Mouse (Mus musculus): ENCODE measurements around the gene Acat2.
A peak's percentile ranks its signal among the peaks of the same experiment; 100 is the strongest.
"Not testable (repeated sequence)": the region's sequence is repeated elsewhere in the genome, so short reads cannot be mapped to it uniquely, and the experiment has no call there.

The Acat2 gene

GRCm38 (mm10) chr17:12956664-12957063 is 3.9 kb downstream of the Acat2 start:
- no peak for DNase-seq

GRCm38 (mm10) chr17:12949669-12950068 is 10.9 kb downstream of the Acat2 start:
- DNase-seq = no peak

GRCm38 (mm10) chr17:12942459-12943162 is 17.9 kb downstream of the Acat2 start:
- no peak for DNase-seq

GRCm38 (mm10) chr17:12941543-12942260 is 18.8 kb downstream of the Acat2 start:
- DNase-seq = no peak

GRCm38 (mm10) chr17:12940151-12940805 is 20.3 kb downstream of the Acat2 start, which contains the start of gene Acat3:
Gene Acat3, minus strand, starts transcription at chr17:12940600.
- no peak for DNase-seq

- DNase-seq = not testable (repeated sequence)
These were observed 21.0 kb downstream of the Acat2 start for GRCm38 (mm10) chr17:12939377-12940148.

- no peak for DNase-seq
These were observed 22.5 kb downstream of the Acat2 start for GRCm38 (mm10) chr17:12938077-12938476.

- DNase-seq = no peak
These were observed 23.1 kb downstream of the Acat2 start for GRCm38 (mm10) chr17:12937412-12937970.

- DNase-seq = no peak
These were observed 24.8 kb downstream of the Acat2 start for GRCm38 (mm10) chr17:12935719-12936118.

GRCm38 (mm10) chr17:12931576-12931975 is 29.0 kb downstream of the Acat2 start:
- DNase-seq = not testable (repeated sequence)

- no peak for DNase-seq
These were observed 34.8 kb downstream of the Acat2 start for GRCm38 (mm10) chr17:12925703-12926180.

- DNase-seq = no peak
These were observed 35.5 kb downstream of the Acat2 start for GRCm38 (mm10) chr17:12925001-12925400.

GRCm38 (mm10) chr17:12921073-12921472 is 39.5 kb downstream of the Acat2 start:
- DNase-seq = no peak

- peak; percentile 46 for DNase-seq
These were observed 43.8 kb downstream of the Acat2 start for GRCm38 (mm10) chr17:12916588-12917380.

- DNase-seq = peak; percentile 100
These were observed 44.5 kb downstream of the Acat2 start, which contains the start of gene Mrpl18 for GRCm38 (mm10) chr17:12915881-12916583. Gene Mrpl18, minus strand, starts transcription at chr17:12916345.

- DNase-seq = no peak
These were observed 45.1 kb downstream of the Acat2 start, which contains the start of gene Tcp1 for GRCm38 (mm10) chr17:12915488-12915880. Gene Tcp1, plus strand, starts transcription at chr17:12915701.

GRCm38 (mm10) chr17:12910391-12910790 is 50.2 kb downstream of the Acat2 start:
- DNase-seq = no peak

GRCm38 (mm10) chr17:12909361-12910280 is 50.9 kb downstream of the Acat2 start, which contains the start of gene Pnldc1:
Gene Pnldc1, minus strand, starts transcription at chr17:12910230.
- DNase-seq = no peak

GRCm38 (mm10) chr17:12906436-12906835 is 54.1 kb downstream of the Acat2 start:
- DNase-seq = no peak

Data from layer of hippocampus, adult 9-11 months (tissue).